Mouse (Mus musculus) MEL (cell line): ENCODE results near the gene Fbl. TPM values are rescaled to one million over a fixed set of nuclear protein-coding genes. Genes with fewer than 3 reads are reported as not detected.

Experiments used
- DNase-seq: peaks from one replicate; pipeline ENCODE4 v3.0.0; 2011; ENCODE audit warnings: low read depth, low spot score
- H3K27ac ChIP-seq: 2 replicates; pipeline ENCODE4 v1.5.1; 2012; ENCODE audit warnings: low read depth, mild to moderate bottlenecking, control low read depth, low read length, moderate library complexity; ENCODE audit not compliant: control insufficient read depth
- H3K27me3 ChIP-seq, 2 experiments: fragments of 150-350 bp in 1 of 2; sonication (generic) in 1 of 2; 2 replicates each; pipeline ENCODE4 v1.6.1; 2012; ENCODE audit warnings: low read length in 2 of 2, mild to moderate bottlenecking in 2 of 2, improper control_type of control experiment in 1 of 2, moderate library complexity in 1 of 2; ENCODE audit not compliant: insufficient read depth in 2 of 2, control insufficient read depth in 1 of 2
- H3K36me3 ChIP-seq, 2 experiments: 2 replicates each; pipeline ENCODE4 v1.6.1; 2012 to 2014; ENCODE audit warnings: low read length in 2 of 2, improper control_type of control experiment in 1 of 2, inconsistent platforms in 1 of 2, mild to moderate bottlenecking in 1 of 2; ENCODE audit not compliant: insufficient read depth in 2 of 2, control insufficient read depth in 1 of 2
- H3K4me1 ChIP-seq, 2 experiments: fragments of 150-350 bp in 1 of 2; sonication (generic) in 1 of 2; 2 replicates each; pipeline ENCODE4 v1.6.1; 2012; ENCODE audit warnings: low read length in 2 of 2, improper control_type of control experiment in 1 of 2, mild to moderate bottlenecking in 1 of 2; ENCODE audit not compliant: insufficient read depth in 2 of 2, control insufficient read depth in 1 of 2
- H3K4me3 ChIP-seq, 2 experiments: fragments of 150-350 bp in 1 of 2; sonication (generic) in 1 of 2; 2 replicates each; pipeline ENCODE4 v1.5.1; 2012; ENCODE audit warnings: low read depth in 2 of 2, low read length in 2 of 2, mild to moderate bottlenecking in 2 of 2, moderate library complexity in 2 of 2, control low read depth in 1 of 2, improper control_type of control experiment in 1 of 2; ENCODE audit not compliant: control insufficient read depth in 1 of 2, insufficient read depth in 1 of 2
- H3K79me2 ChIP-seq: 2 replicates; pipeline ENCODE4 v1.6.1; 2012; ENCODE audit warnings: mild to moderate bottlenecking, low read length, moderate library complexity; ENCODE audit not compliant: control insufficient read depth, poor library complexity, insufficient read depth
- H3K9ac ChIP-seq: 2 replicates; pipeline ENCODE4 v1.6.1; 2012; ENCODE audit warnings: low read depth, mild to moderate bottlenecking, control low read depth, low read length, moderate library complexity; ENCODE audit not compliant: control insufficient read depth, poor library complexity, severe bottlenecking
- H3K9me3 ChIP-seq: fragments of 150-350 bp; sonication (generic); replicated peaks from 2 replicates; pipeline ENCODE4 v1.6.1; 2012; ENCODE audit warnings: mild to moderate bottlenecking, low read length, improper control_type of control experiment, moderate library complexity; ENCODE audit not compliant: insufficient read depth
- BHLHE40 ChIP-seq: IDR thresholded peaks from 2 replicates; pipeline ENCODE4 v1.6.1; 2012; ENCODE audit warnings: low read depth, mild to moderate bottlenecking, inconsistent platforms, low read length, improper control_type of control experiment, borderline replicate concordance
- CHD2 ChIP-seq: IDR thresholded peaks from 2 replicates; pipeline ENCODE4 v1.6.1; 2011; ENCODE audit warnings: low read length, improper control_type of control experiment
- ELF1 ChIP-seq: IDR thresholded peaks from 2 replicates; pipeline ENCODE4 v1.6.1; 2014; ENCODE audit warnings: low read depth, mild to moderate bottlenecking, inconsistent platforms, low read length, improper control_type of control experiment, moderate library complexity
- ETS1 ChIP-seq: IDR thresholded peaks from 2 replicates; pipeline ENCODE4 v1.6.1; 2012; ENCODE audit warnings: low read depth, mild to moderate bottlenecking, inconsistent platforms, low read length, improper control_type of control experiment, moderate library complexity
- GATA1 ChIP-seq: IDR thresholded peaks from 2 replicates; pipeline ENCODE4 v1.6.1; 2011; ENCODE audit warnings: low read depth, low read length, improper control_type of control experiment
- KAT2A ChIP-seq: conservative IDR thresholded peaks from 2 replicates; pipeline ENCODE4 v1.6.1; 2012; ENCODE audit warnings: low read depth, low read length, improper control_type of control experiment, inconsistent platforms
- MAFK ChIP-seq: IDR thresholded peaks from 2 replicates; pipeline ENCODE4 v1.6.1; 2011; ENCODE audit warnings: low read depth, mild to moderate bottlenecking, low read length, improper control_type of control experiment, borderline replicate concordance
- MAZ ChIP-seq: IDR thresholded peaks from 2 replicates; pipeline ENCODE4 v1.6.1; 2012; ENCODE audit warnings: low read depth, mild to moderate bottlenecking, inconsistent platforms, low read length, improper control_type of control experiment
- MEF2A ChIP-seq: IDR thresholded peaks from 2 replicates; pipeline ENCODE4 v1.6.1; 2014; ENCODE audit warnings: low read depth, mild to moderate bottlenecking, inconsistent platforms, low read length, improper control_type of control experiment; ENCODE audit not compliant: poor library complexity, insufficient replicate concordance, severe bottlenecking; ENCODE audit errors: extremely low read depth
- MXI1 ChIP-seq: IDR thresholded peaks from 2 replicates; pipeline ENCODE4 v1.6.1; 2011; ENCODE audit warnings: mild to moderate bottlenecking, low read depth, low read length, improper control_type of control experiment
- NELFE ChIP-seq: IDR thresholded peaks from 2 replicates; pipeline ENCODE4 v1.6.1; 2011; ENCODE audit warnings: low read depth, low read length, improper control_type of control experiment
- POLR2A ChIP-seq, 2 experiments: IDR thresholded peaks; 2 replicates each; pipeline ENCODE4 v1.6.1; 2011 to 2012; ENCODE audit warnings: low read length in 2 of 2, mild to moderate bottlenecking in 2 of 2, control low read depth in 1 of 2, improper control_type of control experiment in 1 of 2, low read depth in 1 of 2, moderate library complexity in 1 of 2; ENCODE audit not compliant: control insufficient read depth in 1 of 2, insufficient read depth in 1 of 2, poor library complexity in 1 of 2
- POLR2AphosphoS5 ChIP-seq: IDR thresholded peaks from 2 replicates; pipeline ENCODE4 v1.6.1; 2012; ENCODE audit warnings: low read depth, borderline replicate concordance, mild to moderate bottlenecking, inconsistent platforms, low read length, moderate library complexity, mixed read lengths
- RAD21 ChIP-seq: IDR thresholded peaks from 2 replicates; pipeline ENCODE4 v1.6.1; 2011; ENCODE audit warnings: mild to moderate bottlenecking, low read depth, low read length, improper control_type of control experiment
- RCOR1 ChIP-seq: IDR thresholded peaks from 2 replicates; pipeline ENCODE4 v1.6.1; 2012; ENCODE audit warnings: low read depth, mild to moderate bottlenecking, inconsistent platforms, low read length, improper control_type of control experiment
- SMC3 ChIP-seq: IDR thresholded peaks from 2 replicates; pipeline ENCODE4 v1.6.1; 2011; ENCODE audit warnings: low read depth, low read length, improper control_type of control experiment
- TBP ChIP-seq: IDR thresholded peaks from 2 replicates; pipeline ENCODE4 v1.8.0; 2011; ENCODE audit warnings: low read depth, low read length, improper control_type of control experiment
- TCF12 ChIP-seq: IDR thresholded peaks from 2 replicates; pipeline ENCODE4 v1.6.1; 2014; ENCODE audit warnings: low read depth, mild to moderate bottlenecking, inconsistent platforms, low read length, improper control_type of control experiment, moderate library complexity
- UBTF ChIP-seq: IDR thresholded peaks from 2 replicates; pipeline ENCODE4 v1.6.1; 2012; ENCODE audit warnings: low read depth, mild to moderate bottlenecking, inconsistent platforms, low read length, improper control_type of control experiment, moderate library complexity, borderline replicate concordance; ENCODE audit not compliant: insufficient read depth
- USF2 ChIP-seq, 2 experiments: IDR thresholded peaks; 2 replicates each; pipeline ENCODE4 v1.6.1; 2011 to 2012; ENCODE audit warnings: improper control_type of control experiment in 2 of 2, low read length in 2 of 2, borderline replicate concordance in 1 of 2, inconsistent platforms in 1 of 2, low read depth in 1 of 2, mild to moderate bottlenecking in 1 of 2; ENCODE audit not compliant: insufficient read depth in 1 of 2
- ZMIZ1 ChIP-seq: IDR thresholded peaks from 2 replicates; pipeline ENCODE4 v1.6.1; 2012; ENCODE audit warnings: low read depth, mild to moderate bottlenecking, inconsistent platforms, low read length, improper control_type of control experiment, moderate library complexity
- polyA plus RNA-seq, 2 experiments: library from polyadenylated mRNA; stranded (reverse) in 1 of 2; unstranded in 1 of 2; fragments of >175 nt in 1 of 2; fragments of >200 nt in 1 of 2; gene quantifications; 2 replicates each; pipeline versions ENCODE4 v1.2.1 to v1.2.4; 2012; ENCODE audit warnings: low replicate concordance in 2 of 2, low read depth in 1 of 2; ENCODE audit not compliant: insufficient read length in 2 of 2, insufficient read depth in 1 of 2, missing spikeins in 1 of 2
- total RNA-seq: library from RNA; depleted of rRNA; stranded (reverse); fragments of 300-350 nt; gene quantifications from 2 replicates; pipeline ENCODE4 v1.2.3, GENCODE M21; 2012

Gene Fbl
- total and polyA plus RNA-seq, 3 experiments = 262 to 819 TPM; not detected in 1

GRCm38 (mm10) chr7:28185884-28186283 lies 16.4 kb downstream of the Fbl start:
- no peak overlapping the region for H3K27ac ChIP-seq
- H3K79me2 ChIP-seq = no peaks in the 10 kb centered on the region
- peaks cover 0 to 9% of the 10 kb centered on the region in 2 experiments; a peak in 1 of 4 replicates for H3K36me3 ChIP-seq
- no peaks in the 10 kb centered on the region for H3K9me3 ChIP-seq
- H3K4me1 ChIP-seq = no peaks in the 10 kb centered on the region
- no peak overlapping the region for H3K9ac ChIP-seq
- TF ChIP-seq MXI1 (no peak), SMC3 (no peak), ZMIZ1 (no peak), MEF2A (no peak), ELF1 (no peak), RCOR1 (no peak), GATA1 (no peak)
- TF ChIP-seq, all 39 proteins: peak for 0
- no peak overlapping the region for H3K4me3 ChIP-seq
- no peaks in the 10 kb centered on the region for H3K27me3 ChIP-seq
- no peak for DNase-seq

GRCm38 (mm10) chr7:28186631-28187030 lies 17.1 kb downstream of the Fbl start:
- H3K9ac ChIP-seq = no peak overlapping the region
- no peak overlapping the region for H3K4me3 ChIP-seq
- no peaks in the 10 kb centered on the region for H3K79me2 ChIP-seq
- H3K36me3 ChIP-seq = peaks cover 0 to 10% of the 10 kb centered on the region in 2 experiments; a peak in 1 of 4 replicates
- TF ChIP-seq TCF12 = no peak
- no peak overlapping the region for H3K27ac ChIP-seq
- H3K9me3 ChIP-seq = no peaks in the 10 kb centered on the region
- no peaks in the 10 kb centered on the region for H3K4me1 ChIP-seq
- no peak for DNase-seq
- H3K27me3 ChIP-seq = no peaks in the 10 kb centered on the region

GRCm38 (mm10) chr7:28191489-28191888 lies 22.0 kb downstream of the Fbl start:
- H3K9ac ChIP-seq = no peak overlapping the region
- H3K27me3 ChIP-seq = no peaks in the 10 kb centered on the region
- peaks cover 0 to 6% of the 10 kb centered on the region in 2 experiments; a peak in 1 of 4 replicates for H3K36me3 ChIP-seq
- no peaks in the 10 kb centered on the region for H3K79me2 ChIP-seq
- DNase-seq = no peak
- H3K4me3 ChIP-seq = no peak overlapping the region
- no peaks in the 10 kb centered on the region for H3K9me3 ChIP-seq
- TF ChIP-seq POLR2A (IDR thresholded peaks at IDR 0.05; ENCODE audit: control insufficient read depth in 1 of 2, insufficient read depth in 1 of 2, low read depth in 1 of 2, low read length in 2 of 2, poor library complexity in 1 of 2) = no peak
- no peak for TF ChIP-seq KAT2A
- TF ChIP-seq NELFE = no peak
- TF ChIP-seq ZMIZ1 = no peak
- no peak for TF ChIP-seq TBP
- no peak for TF ChIP-seq POLR2AphosphoS5
- TF ChIP-seq CHD2 = no peak
- TF ChIP-seq MAFK = no peak
- TF ChIP-seq SMC3 = no peak
- TF ChIP-seq UBTF = no peak
- TF ChIP-seq TCF12 = no peak
- no peak for TF ChIP-seq USF2 (IDR thresholded peaks at IDR 0.05; ENCODE audit: borderline replicate concordance in 1 of 2, insufficient read depth in 1 of 2, low read depth in 1 of 2, low read length in 2 of 2)
- TF ChIP-seq MEF2A = no peak
- no peak for TF ChIP-seq ELF1
- TF ChIP-seq ETS1 = no peak
- TF ChIP-seq MXI1 = no peak
- no peak for TF ChIP-seq RAD21
- no peak for TF ChIP-seq BHLHE40
- TF ChIP-seq MAZ = no peak
- H3K4me1 ChIP-seq = no peaks in the 10 kb centered on the region
- no peak overlapping the region for H3K27ac ChIP-seq
